Mouse (Mus musculus) heart, embryonic 11.5 days (tissue): ENCODE data around the gene Ldhb. TPM values are rescaled to one million over a fixed set of nuclear protein-coding genes. Genes with fewer than 3 reads are reported as not detected.

ENCODE experiments used
- ATAC-seq: fragments of 200-750 bp; cut with Nextera tagmentation; replicated peaks from 2 replicates; pipeline ENCODE4 v1.8.0; 2017; ENCODE audit warnings: moderate library complexity; ENCODE audit not compliant: insufficient number of reproducible peaks, low FRiP score, low TSS enrichment
- H3K27ac ChIP-seq: fragments of 300-500 bp; sonication (generic); 2 replicates; pipeline ENCODE4 v1.5.1; 2014; ENCODE audit warnings: mild to moderate bottlenecking, low read depth, low read length
- H3K27me3 ChIP-seq: fragments of 300-500 bp; sonication (generic); 2 replicates; pipeline ENCODE4 v1.6.1; 2014; ENCODE audit warnings: mild to moderate bottlenecking, low read length, mixed read lengths; ENCODE audit not compliant: control insufficient read depth, insufficient read depth
- H3K36me3 ChIP-seq: fragments of 300-500 bp; sonication (generic); 2 replicates; pipeline ENCODE4 v1.6.1; 2014; ENCODE audit warnings: mild to moderate bottlenecking, low read length, moderate library complexity, mixed read lengths; ENCODE audit not compliant: control insufficient read depth, insufficient read depth
- H3K4me1 ChIP-seq: fragments of 300-500 bp; sonication (generic); 2 replicates; pipeline ENCODE4 v1.6.1; 2014; ENCODE audit warnings: low read length; ENCODE audit not compliant: control insufficient read depth, insufficient read depth
- H3K4me2 ChIP-seq: fragments of 300-500 bp; sonication (generic); 2 replicates; pipeline ENCODE4 v1.6.1; 2014; ENCODE audit warnings: mild to moderate bottlenecking, moderate library complexity
- H3K4me3 ChIP-seq: fragments of 300-500 bp; sonication (generic); 2 replicates; pipeline ENCODE4 v1.5.1; 2014; ENCODE audit warnings: low read depth, low read length
- H3K9ac ChIP-seq: fragments of 300-500 bp; sonication (generic); 2 replicates; pipeline ENCODE4 v1.6.1; 2014; ENCODE audit warnings: mild to moderate bottlenecking, low read depth, low read length, moderate library complexity
- H3K9me3 ChIP-seq: fragments of 300-500 bp; sonication (generic); replicated peaks from 2 replicates; pipeline ENCODE4 v1.6.1; 2016; ENCODE audit warnings: low read length; ENCODE audit not compliant: control insufficient read depth
- WGBS: fragments of 180-500 bp; shearing (Covaris S2); extraction: QIAGEN DNeasy Blood & Tissue Kit; methylation state at CpG from one replicate; pipeline ENCODE4 v1.1.7; 2014; ENCODE audit not compliant: insufficient replicate concordance; 5-methylcytosine and 5-hydroxymethylcytosine counted together
- polyA plus RNA-seq: library from polyadenylated mRNA; unstranded; fragments of >200 nt; fragmentation: Nextera tagmentation; extraction: Ambion mirVana; gene quantifications from 2 replicates; pipeline ENCODE4 v1.2.1, GENCODE M21; 2014

Ldhb gene
- polyA plus RNA-seq, 1 experiment from 2014 or later, result 651 TPM

GRCm38 (mm10) chr6:142540561-142541160 lies 32.9 kb upstream of the Ldhb start:
- H3K36me3 ChIP-seq, result no peaks in the 10 kb centered on the region
- H3K4me3 ChIP-seq, result no peak overlapping the region
- H3K27ac ChIP-seq, result no peak overlapping the region
- H3K4me1 ChIP-seq, result no peaks in the 10 kb centered on the region
- no peaks in the 10 kb centered on the region for H3K9me3 ChIP-seq
- H3K4me2 ChIP-seq, result no peak overlapping the region
- no peak for ATAC-seq
- H3K9ac ChIP-seq, result no peak overlapping the region
- 67% methylated on average over 10 of the region's 10 CpGs for WGBS
- no peaks in the 10 kb centered on the region for H3K27me3 ChIP-seq

- 69% methylated on average over 5 of the region's 5 CpGs for WGBS
- Histone ChIP-seq H3K27ac (no peak overlapping the region), H3K4me2 (no peak overlapping the region), H3K4me1 (no peaks in the 10 kb centered on the region), H3K9me3 (no peaks in the 10 kb centered on the region), H3K36me3 (no peaks in the 10 kb centered on the region), H3K27me3 (no peaks in the 10 kb centered on the region), H3K9ac (no peak overlapping the region), H3K4me3 (no peak overlapping the region)
- no peak for ATAC-seq
Measured at GRCm38 (mm10) chr6:142540131-142540530, 32.4 kb upstream of the Ldhb start.

- H3K9ac ChIP-seq, result no peak overlapping the region
- H3K9me3 ChIP-seq, result no peaks in the 10 kb centered on the region
- no peaks in the 10 kb centered on the region for H3K27me3 ChIP-seq
- H3K36me3 ChIP-seq, result no peaks in the 10 kb centered on the region
- no peaks in the 10 kb centered on the region for H3K4me1 ChIP-seq
- WGBS, result 69% methylated on average over 17 of the region's 17 CpGs
- no peak for ATAC-seq
- no peak overlapping the region for H3K27ac ChIP-seq
- H3K4me3 ChIP-seq, result no peak overlapping the region
- no peak overlapping the region for H3K4me2 ChIP-seq
Measured at GRCm38 (mm10) chr6:142538503-142538902, 30.7 kb upstream of the Ldhb start.

DNA sequence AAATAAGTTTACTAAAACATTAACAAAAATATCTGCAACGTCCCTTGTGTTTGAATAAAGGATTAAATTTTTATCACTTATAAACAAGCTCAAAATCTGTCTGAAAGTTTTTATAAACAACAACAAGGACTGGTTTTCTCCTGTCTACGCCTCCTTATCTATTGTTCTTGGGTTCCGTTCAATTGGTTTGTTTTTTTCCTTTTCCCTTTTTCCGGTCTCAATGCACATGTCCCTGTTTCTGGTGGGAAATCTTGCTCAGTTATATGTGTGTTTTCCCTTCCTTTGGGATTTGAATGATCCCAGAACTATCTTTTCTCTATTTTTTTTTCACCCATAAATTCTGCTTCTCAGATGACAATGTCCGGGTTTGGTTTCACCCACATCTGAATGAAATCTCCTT lies 25.7 kb upstream of the Ldhb start:
- Histone ChIP-seq H3K4me2 (no peak overlapping the region), H3K9me3 (no peaks in the 10 kb centered on the region), H3K4me3 (no peak overlapping the region), H3K27me3 (no peaks in the 10 kb centered on the region), H3K9ac (no peak overlapping the region), H3K36me3 (no peaks in the 10 kb centered on the region), H3K4me1 (no peaks in the 10 kb centered on the region; the same call in 1 of the 2 replicates), H3K27ac (no peak overlapping the region)
- 54% methylated on average over 5 of the region's 5 CpGs for WGBS
- ATAC-seq, result no peak

DNA sequence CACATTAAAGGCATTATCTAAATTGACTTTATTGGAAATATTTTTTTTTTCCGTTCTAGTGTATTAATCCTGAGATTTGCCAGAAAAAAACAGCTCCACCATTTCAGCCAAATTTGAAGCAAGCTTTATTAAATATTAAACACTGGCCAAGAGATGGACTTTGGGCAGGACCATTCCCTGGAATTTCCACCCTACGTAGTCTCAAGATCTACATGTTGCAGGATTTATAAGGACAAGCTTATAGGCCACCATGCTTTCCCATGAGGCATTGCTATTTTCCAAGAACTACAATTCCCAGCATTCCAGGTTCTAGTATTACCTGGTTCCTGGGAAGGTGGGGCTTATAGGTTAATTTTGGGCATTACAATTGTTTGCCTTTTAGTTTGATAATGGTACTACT lies 24.9 kb upstream of the Ldhb start:
- H3K9me3 ChIP-seq, result no peaks in the 10 kb centered on the region
- H3K27ac ChIP-seq, result no peak overlapping the region
- H3K27me3 ChIP-seq, result no peaks in the 10 kb centered on the region
- WGBS, result 81% methylated on average over 2 of the region's 2 CpGs
- H3K4me1 ChIP-seq, result no peaks in the 10 kb centered on the region; the same call in 1 of the 2 replicates
- no peak overlapping the region for H3K4me3 ChIP-seq
- no peak for ATAC-seq
- no peak overlapping the region for H3K4me2 ChIP-seq
- H3K36me3 ChIP-seq, result no peaks in the 10 kb centered on the region
- H3K9ac ChIP-seq, result no peak overlapping the region

DNA sequence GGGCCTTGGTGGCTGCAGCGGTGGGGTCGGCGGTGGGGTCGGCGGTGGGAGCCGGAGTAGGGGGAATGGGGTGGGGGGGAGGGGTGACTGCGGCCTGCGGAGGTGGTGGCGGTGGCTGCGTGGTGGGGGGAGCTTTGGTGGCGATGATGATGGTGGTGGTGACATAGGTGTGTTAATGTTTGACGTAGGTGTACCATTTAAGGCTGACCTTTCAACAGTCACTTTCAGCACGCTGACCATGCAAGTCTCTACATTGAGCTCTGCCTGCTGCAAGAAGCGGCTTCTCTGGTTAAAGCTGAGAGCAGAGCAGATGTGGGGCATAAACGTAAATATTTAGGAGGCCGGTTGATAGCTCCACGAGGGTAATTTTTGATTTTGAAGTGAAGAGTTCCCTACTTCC lies 24.4 kb upstream of the Ldhb start:
- WGBS, result 90% methylated on average over 17 of the region's 17 CpGs
- H3K36me3 ChIP-seq, result no peaks in the 10 kb centered on the region
- H3K27ac ChIP-seq, result no peak overlapping the region
- no peak overlapping the region for H3K9ac ChIP-seq
- no peak for ATAC-seq
- H3K4me3 ChIP-seq, result no peak overlapping the region
- no peaks in the 10 kb centered on the region for H3K27me3 ChIP-seq
- H3K9me3 ChIP-seq, result no peaks in the 10 kb centered on the region
- H3K4me1 ChIP-seq, result no peaks in the 10 kb centered on the region; the same call in 1 of the 2 replicates
- no peak overlapping the region for H3K4me2 ChIP-seq

GRCm38 (mm10) chr6:142530378-142530777 lies 22.6 kb upstream of the Ldhb start:
- H3K27me3 ChIP-seq, result no peaks in the 10 kb centered on the region
- no peak for ATAC-seq
- no peak overlapping the region for H3K4me2 ChIP-seq
- no peaks in the 10 kb centered on the region for H3K36me3 ChIP-seq
- H3K9me3 ChIP-seq, result no peaks in the 10 kb centered on the region
- no peak overlapping the region for H3K9ac ChIP-seq
- no peak overlapping the region for H3K4me3 ChIP-seq
- H3K4me1 ChIP-seq, result no peaks in the 10 kb centered on the region; the same call in 1 of the 2 replicates
- H3K27ac ChIP-seq, result no peak overlapping the region
- WGBS, result 47% methylated on average over 5 of the region's 5 CpGs

DNA sequence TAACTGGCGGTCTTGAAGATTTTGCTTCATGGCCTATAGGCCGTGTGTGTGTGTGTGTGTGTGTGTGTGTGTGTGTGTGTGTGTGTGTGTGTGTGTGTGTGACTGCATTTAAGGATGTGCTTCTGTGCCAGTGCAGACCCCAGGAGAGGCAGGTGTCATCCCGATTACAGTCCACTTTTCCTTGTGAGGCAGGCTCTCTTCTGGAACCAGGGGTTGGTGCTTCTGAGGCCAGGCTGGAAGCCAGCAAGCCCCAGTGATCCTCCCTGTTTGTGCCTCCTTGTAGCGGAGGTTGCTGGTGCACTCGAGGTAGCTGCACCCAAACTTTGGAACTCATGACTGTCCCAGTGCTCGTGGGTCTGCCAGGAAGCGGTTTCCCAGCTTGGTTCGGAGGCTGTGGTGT lies 21.9 kb upstream of the Ldhb start:
- no peaks in the 10 kb centered on the region for H3K9me3 ChIP-seq
- no peak overlapping the region for H3K27ac ChIP-seq
- H3K4me2 ChIP-seq, result no peak overlapping the region
- no peak for ATAC-seq
- 86% methylated on average over 7 of the region's 8 CpGs for whole genome bisulfite sequencing
- H3K27me3 ChIP-seq, result no peaks in the 10 kb centered on the region
- H3K4me1 ChIP-seq, result no peaks in the 10 kb centered on the region; the same call in 1 of the 2 replicates
- no peaks in the 10 kb centered on the region for H3K36me3 ChIP-seq
- no peak overlapping the region for H3K9ac ChIP-seq
- no peak overlapping the region for H3K4me3 ChIP-seq

DNA sequence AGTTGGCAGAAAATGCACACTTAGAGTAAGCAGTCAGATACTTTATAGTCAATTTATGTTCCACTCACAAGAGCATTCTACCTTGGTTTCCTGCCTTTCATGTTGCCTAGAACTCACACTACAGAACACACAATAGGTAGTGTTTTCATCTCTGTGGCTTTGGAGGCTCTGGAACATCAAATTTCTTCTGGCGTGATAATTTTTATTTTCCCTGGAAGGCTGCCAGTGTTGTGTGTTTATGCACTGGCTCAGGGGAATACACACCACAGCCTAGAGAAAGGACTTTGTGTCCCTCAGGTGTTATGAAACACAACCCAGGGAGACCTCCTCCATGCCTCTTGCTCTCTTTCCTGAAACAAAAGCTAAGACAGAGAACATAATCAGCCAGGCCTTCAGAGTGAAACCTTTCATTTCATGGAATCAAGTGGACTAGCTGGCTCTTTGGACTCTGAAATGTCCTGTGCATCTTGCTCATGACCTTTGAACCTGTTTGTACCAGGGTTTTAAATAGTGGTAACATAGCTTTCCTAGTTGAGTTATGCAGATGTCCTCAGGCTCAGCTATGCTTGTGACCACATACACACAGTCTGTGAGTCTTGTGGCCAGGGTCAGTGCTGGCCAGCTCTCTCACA lies 20.3 kb upstream of the Ldhb start:
- Histone ChIP-seq H3K9me3 (no peaks in the 10 kb centered on the region), H3K4me3 (no peak overlapping the region), H3K27ac (no peak overlapping the region), H3K4me2 (no peak overlapping the region), H3K9ac (no peak overlapping the region), H3K36me3 (no peaks in the 10 kb centered on the region), H3K27me3 (no peaks in the 10 kb centered on the region), H3K4me1 (no peaks in the 10 kb centered on the region; the same call in 1 of the 2 replicates)
- WGBS, result 57% methylated on average over 1 of the region's 1 CpGs
- ATAC-seq, result no peak
